Mouse (Mus musculus) neural tube, embryonic 11.5 days (tissue): ENCODE data around the gene Enah. TPM values are rescaled to one million over a fixed set of nuclear protein-coding genes. Genes with fewer than 3 reads are reported as not detected.

ENCODE experiments used
- ATAC-seq: fragments of 200-750 bp; cut with Nextera tagmentation; 2 replicates; pipeline ENCODE4 v1.8.0; 2017; ENCODE audit warnings: moderate number of reproducible peaks, mild to moderate bottlenecking, moderate TSS enrichment, moderate library complexity; ENCODE audit not compliant: insufficient read depth, low FRiP score, low TSS enrichment
- DNase-seq: peaks from one replicate; pipeline ENCODE4 v3.0.0-alpha.2; 2015; ENCODE audit warnings: low spot score
- H3K27ac ChIP-seq: fragments of 300-500 bp; sonication (generic); 2 replicates; pipeline ENCODE4 v1.5.1; 2014; ENCODE audit warnings: low read depth, mild to moderate bottlenecking, low read length
- H3K27me3 ChIP-seq: fragments of 300-500 bp; sonication (generic); 2 replicates; pipeline ENCODE4 v1.6.1; 2014; ENCODE audit warnings: mild to moderate bottlenecking, low read length, mixed read lengths; ENCODE audit not compliant: control insufficient read depth, insufficient read depth
- H3K36me3 ChIP-seq: fragments of 300-500 bp; sonication (generic); 2 replicates; pipeline ENCODE4 v1.6.1; 2014; ENCODE audit warnings: mild to moderate bottlenecking, low read length, moderate library complexity, mixed read lengths; ENCODE audit not compliant: control insufficient read depth, insufficient read depth
- H3K4me1 ChIP-seq: fragments of 300-500 bp; sonication (generic); 2 replicates; pipeline ENCODE4 v1.6.1; 2014; ENCODE audit warnings: low read length, mixed read lengths; ENCODE audit not compliant: control insufficient read depth, insufficient read depth
- H3K4me2 ChIP-seq: fragments of 300-500 bp; sonication (generic); 2 replicates; pipeline ENCODE4 v1.6.1; 2014; ENCODE audit warnings: low read depth, mild to moderate bottlenecking, moderate library complexity
- H3K4me3 ChIP-seq: fragments of 300-500 bp; sonication (generic); 2 replicates; pipeline ENCODE4 v1.5.1; 2014; ENCODE audit warnings: low read depth, low read length
- H3K9ac ChIP-seq: fragments of 300-500 bp; sonication (generic); 2 replicates; pipeline ENCODE4 v1.6.1; 2014; ENCODE audit warnings: mild to moderate bottlenecking, low read length
- H3K9me3 ChIP-seq: fragments of 300-500 bp; sonication (generic); 2 replicates; pipeline ENCODE4 v1.6.1; 2016; ENCODE audit warnings: low read length; ENCODE audit not compliant: control insufficient read depth
- whole genome bisulfite sequencing: fragments of 180-500 bp; shearing (Covaris S2); extraction: QIAGEN DNeasy Blood & Tissue Kit; methylation state at CpG from one replicate; pipeline ENCODE4 v1.1.7; 2014; 5-methylcytosine and 5-hydroxymethylcytosine counted together
- polyA plus RNA-seq: library from polyadenylated mRNA; unstranded; fragments of >200 nt; fragmentation: Nextera tagmentation; extraction: Ambion mirVana; gene quantifications from 2 replicates; pipeline ENCODE4 v1.2.1, GENCODE M21; 2014

Gene Enah
- polyA plus RNA-seq, 1 experiment from 2014 or later = 35.9 TPM

DNA sequence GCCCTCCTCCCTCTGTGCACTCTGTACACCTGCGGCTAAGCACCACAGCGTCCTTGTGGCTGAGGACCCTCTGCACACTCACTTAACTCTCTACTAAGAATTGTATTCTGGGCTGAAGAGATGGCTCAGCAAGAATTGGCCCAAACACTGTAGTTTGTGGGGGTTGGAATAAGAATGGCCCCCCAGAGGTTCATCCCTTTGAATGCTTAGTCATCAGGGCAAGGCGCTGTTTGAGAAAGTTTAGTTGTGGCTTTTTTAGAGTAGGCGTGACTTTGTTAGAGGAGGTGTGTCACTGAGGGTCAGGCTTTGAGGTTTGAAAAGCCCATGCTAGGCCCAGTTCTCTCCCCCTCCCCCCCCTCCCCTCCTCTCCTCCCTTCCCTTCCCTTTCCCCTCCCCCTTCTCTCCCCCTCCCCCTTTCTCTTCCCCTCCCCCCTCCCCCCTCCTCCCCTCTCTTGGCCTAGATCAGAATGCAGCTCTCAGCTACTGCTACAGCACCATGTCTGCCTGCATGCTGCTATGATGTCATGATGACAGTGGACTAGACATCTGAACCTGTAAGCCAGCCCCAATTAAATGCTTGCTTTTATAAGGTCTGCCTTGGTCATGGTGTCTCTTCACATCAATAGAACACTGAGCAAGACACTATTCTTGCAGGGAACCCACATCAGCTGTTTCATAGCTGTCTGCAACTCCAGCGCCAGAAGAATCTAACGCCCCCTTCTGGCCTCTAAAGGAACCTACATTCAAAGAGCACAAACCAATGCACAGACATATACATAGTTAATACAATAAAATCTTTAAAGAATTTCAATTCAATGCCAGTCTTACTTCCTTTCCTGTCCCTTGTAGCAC, 153.1 kb downstream of the Enah start:
- Histone ChIP-seq H3K27me3 (no peaks in the 10 kb centered on the region), H3K27ac (no peak overlapping the region), H3K9ac (no peak overlapping the region), H3K9me3 (no peaks in the 10 kb centered on the region), H3K36me3 (no peaks in the 10 kb centered on the region), H3K4me3 (no peak overlapping the region), H3K4me1 (no peaks in the 10 kb centered on the region), H3K4me2 (no peak overlapping the region)
- no peak for DNase-seq
- 87% methylated on average over 6 of the region's 6 CpGs for WGBS
- no peak for ATAC-seq

DNA sequence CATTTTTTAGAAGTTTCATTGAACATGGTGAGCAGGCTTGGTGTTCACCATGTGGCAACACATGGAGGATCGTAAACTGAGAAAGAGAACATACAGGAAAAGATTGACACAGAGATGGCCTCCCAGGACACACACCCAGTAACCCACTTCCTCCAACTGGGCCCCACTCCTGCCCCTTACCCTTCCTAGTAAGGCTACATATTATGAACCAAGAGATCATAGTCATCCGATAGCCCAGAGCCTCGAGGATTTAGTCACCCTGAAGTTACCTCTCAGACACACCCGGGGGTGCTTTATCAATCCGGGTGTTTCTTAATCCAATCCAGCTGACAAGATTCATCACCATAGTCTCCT, 153.9 kb downstream of the Enah start:
- no peak overlapping the region for H3K4me3 ChIP-seq
- no peaks in the 10 kb centered on the region for H3K9me3 ChIP-seq
- H3K4me1 ChIP-seq = no peaks in the 10 kb centered on the region
- H3K27me3 ChIP-seq = no peaks in the 10 kb centered on the region
- no peak overlapping the region for H3K27ac ChIP-seq
- WGBS = 83% methylated on average over 5 of the region's 5 CpGs
- H3K4me2 ChIP-seq = no peak overlapping the region
- no peak overlapping the region for H3K9ac ChIP-seq
- no peaks in the 10 kb centered on the region for H3K36me3 ChIP-seq
- no peak for DNase-seq
- no peak for ATAC-seq

DNA sequence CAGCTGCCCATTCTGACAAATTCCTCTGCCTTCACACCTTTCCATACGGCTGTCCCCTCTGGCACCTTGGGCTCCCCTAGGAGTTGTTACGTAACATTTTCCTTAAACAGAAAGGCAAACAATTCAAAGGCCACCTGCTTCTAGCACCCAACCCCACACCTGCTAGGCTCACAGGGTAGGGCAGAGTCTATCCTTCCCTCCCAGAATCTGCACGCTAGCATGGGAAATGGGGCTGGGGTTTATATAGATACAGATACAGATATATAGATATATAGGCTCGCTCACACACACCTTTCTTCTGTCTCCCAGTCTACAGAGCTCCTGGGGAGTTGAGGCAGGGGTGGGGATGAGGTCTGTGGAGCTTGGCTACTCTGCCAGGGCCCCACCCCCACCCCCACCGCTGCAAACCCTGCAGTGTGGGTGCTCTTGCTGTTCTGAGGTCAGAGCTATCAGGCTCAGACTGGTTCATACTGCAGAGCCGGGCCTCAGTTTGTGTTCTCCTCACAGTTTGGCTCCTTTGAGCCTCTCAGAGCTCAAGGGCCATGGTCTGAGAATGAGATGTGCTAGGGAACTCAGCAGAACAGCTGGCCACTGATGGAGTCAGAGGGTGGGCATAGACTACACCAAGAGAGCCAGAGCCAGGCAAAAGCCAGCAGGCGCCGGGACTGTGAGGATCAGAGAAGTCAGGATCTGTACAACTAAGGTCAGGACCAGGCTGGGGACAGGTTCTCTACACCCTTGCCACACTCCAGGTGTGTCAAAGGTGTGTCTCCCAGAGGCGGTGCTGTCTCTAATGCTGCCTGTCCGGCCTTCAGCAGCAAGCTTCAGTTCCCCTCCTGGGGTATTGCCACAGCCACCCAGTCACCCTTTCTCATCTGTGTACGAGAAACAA, 154.6 kb downstream of the Enah start:
- Histone ChIP-seq H3K36me3 (no peaks in the 10 kb centered on the region), H3K27me3 (no peaks in the 10 kb centered on the region), H3K9me3 (no peaks in the 10 kb centered on the region), H3K27ac (no peak overlapping the region), H3K4me2 (no peak overlapping the region), H3K9ac (no peak overlapping the region), H3K4me1 (no peaks in the 10 kb centered on the region), H3K4me3 (no peak overlapping the region)
- ATAC-seq = no peak
- 80% methylated on average over 11 of the region's 11 CpGs for WGBS
- no peak for DNase-seq

DNA sequence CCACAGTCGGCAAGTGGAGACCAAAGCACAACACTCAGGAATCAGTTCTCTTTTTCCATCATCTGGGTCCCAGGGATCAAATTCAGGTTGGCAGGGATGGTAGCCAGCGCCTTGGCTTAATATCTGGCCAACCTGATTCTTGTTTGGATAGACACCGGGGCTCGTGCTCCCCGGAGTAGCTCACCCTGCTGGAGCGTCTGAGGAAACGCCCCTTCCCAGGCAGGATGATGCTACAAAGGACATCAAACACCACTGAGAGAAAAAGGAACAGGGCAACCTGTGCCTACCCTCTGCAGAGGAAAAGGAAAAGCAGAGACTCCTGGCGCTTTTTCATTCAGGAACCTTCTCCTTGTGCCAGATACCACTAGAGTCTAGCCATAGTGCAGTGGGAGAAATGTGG, 156.4 kb downstream of the Enah start:
- Histone ChIP-seq H3K27me3 (no peaks in the 10 kb centered on the region), H3K9ac (no peak overlapping the region), H3K9me3 (no peaks in the 10 kb centered on the region), H3K36me3 (no peaks in the 10 kb centered on the region), H3K4me1 (no peaks in the 10 kb centered on the region), H3K27ac (no peak overlapping the region), H3K4me3 (no peak overlapping the region), H3K4me2 (no peak overlapping the region)
- DNase-seq = no peak
- WGBS = 29% methylated on average over 8 of the region's 8 CpGs
- no peak for ATAC-seq

DNA sequence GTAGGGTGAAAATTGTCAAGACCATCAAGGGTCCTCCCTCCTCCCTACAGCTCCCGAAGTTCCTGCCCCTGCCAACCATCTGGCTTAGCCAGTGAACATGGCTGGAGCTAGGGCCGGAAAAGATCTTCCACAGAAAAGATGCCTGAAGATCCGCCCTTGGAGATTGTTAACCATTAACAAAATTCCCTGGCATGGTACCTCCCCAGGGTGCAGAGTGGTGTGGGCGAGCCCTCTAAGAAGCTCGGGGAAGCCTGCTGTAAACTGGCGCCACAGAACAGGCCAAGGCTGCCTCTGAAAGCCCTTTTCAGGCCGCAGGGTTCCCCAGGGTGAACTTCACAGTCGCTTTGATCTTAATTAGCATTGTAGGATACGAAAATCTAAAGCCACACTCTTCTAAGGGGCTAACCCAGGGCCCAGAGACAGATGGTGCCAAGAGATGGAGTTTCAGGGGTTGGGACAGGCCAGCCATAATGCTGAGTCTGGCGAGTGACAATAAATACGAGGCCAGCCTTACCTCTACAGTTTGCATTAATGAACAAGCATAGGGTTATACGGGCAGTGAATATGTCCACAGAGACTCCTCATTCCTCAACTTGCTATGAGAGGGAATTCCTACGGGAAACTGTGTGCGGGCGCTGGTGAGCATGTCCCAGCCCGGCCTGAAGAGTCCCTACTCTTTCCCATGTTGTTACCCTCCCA, 157.0 kb downstream of the Enah start:
- ATAC-seq (no peak), DNase-seq (no peak)
- Histone ChIP-seq H3K4me2 (no peak overlapping the region), H3K4me1 (no peaks in the 10 kb centered on the region), H3K36me3 (no peaks in the 10 kb centered on the region), H3K9ac (no peak overlapping the region), H3K27me3 (no peaks in the 10 kb centered on the region), H3K27ac (no peak overlapping the region), H3K9me3 (no peaks in the 10 kb centered on the region), H3K4me3 (no peak overlapping the region)
- 41% methylated on average over 16 of the region's 16 CpGs for WGBS

DNA sequence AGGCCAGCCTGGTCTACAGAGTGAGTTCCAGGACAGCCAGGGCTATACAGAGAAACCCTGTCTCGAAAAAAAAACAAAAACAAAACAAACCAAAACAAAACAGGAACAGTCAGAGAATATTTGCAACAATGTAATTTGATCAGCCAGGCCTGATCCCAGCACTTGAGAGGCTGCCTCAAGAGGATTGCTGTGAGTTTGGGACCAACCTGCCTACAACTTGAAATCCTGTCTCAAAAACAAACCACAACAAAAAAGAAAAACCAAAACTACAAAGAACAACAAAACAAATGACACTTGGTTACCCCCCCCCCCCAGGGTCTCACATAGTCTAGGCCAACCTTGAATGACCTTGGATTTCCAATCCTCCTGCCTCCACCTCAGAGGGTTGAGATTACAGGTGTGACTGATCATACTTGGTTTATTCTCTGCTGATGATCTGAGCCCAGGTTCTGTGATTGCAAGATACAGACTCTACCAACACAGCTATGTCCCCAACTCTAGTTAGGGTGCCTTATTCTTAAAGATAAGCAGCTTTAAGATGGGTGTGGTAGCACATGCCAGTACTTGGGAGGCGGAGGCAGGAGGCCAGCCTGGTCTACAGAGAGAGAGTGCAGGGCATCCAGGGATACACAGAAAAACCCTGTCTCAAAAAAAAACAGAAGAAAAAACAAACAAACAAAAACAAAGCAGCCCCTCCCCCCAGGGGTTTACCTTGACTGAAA, 158.4 kb downstream of the Enah start:
- Histone ChIP-seq H3K4me2 (no peak overlapping the region), H3K4me3 (no peak overlapping the region), H3K9ac (no peak overlapping the region), H3K4me1 (no peaks in the 10 kb centered on the region), H3K9me3 (no peaks in the 10 kb centered on the region), H3K36me3 (no peaks in the 10 kb centered on the region), H3K27ac (no peak overlapping the region), H3K27me3 (no peaks in the 10 kb centered on the region)
- DNase-seq (no peak), ATAC-seq (no peak)
- 81% methylated on average over 2 of the region's 2 CpGs for WGBS

DNA sequence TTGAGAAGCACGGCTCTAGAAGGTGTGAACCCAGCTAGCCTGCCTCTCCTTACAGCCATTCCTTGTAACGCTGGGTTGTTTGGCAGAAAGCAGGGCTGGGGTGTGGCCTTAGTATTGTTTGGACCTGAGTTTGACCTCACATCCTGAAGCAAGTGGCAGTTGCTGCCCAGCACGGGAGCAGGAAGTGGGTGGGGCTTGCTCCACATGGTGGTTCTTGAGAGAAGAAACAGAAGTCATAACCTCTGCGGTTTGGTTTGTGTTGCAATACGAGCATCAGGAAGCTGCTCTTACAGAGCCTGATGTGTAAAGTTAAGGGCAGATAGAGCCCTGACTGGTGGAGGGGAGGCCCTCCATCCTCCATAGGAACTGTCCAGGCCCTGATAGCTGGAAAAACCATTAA, 159.1 kb downstream of the Enah start:
- no peak overlapping the region for H3K4me3 ChIP-seq
- no peaks in the 10 kb centered on the region for H3K9me3 ChIP-seq
- H3K9ac ChIP-seq = no peak overlapping the region
- no peak overlapping the region for H3K27ac ChIP-seq
- 22% methylated on average over 5 of the region's 5 CpGs for WGBS
- peak; percentile 40 for DNase-seq
- H3K4me2 ChIP-seq = no peak overlapping the region
- no peaks in the 10 kb centered on the region for H3K4me1 ChIP-seq
- no peaks in the 10 kb centered on the region for H3K27me3 ChIP-seq
- no peaks in the 10 kb centered on the region for H3K36me3 ChIP-seq
- ATAC-seq = no peak

DNA sequence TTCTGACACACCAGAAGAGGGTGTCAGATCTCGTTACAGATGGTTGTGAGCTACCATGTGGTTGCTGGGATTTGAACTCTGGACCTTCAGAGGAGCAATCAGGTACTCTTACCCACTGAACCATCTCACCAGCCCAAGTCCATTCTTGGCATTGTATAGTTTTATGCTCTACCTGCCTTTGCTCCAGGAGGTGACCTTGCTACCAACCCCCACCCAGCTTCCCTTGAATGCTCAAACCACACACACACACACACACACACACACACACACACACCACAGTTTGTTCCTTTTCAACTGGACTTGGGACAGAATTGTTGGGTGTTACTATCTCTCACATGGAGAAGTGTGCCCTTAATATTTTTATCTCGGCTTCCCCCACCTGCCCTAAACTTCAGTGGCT, 163.5 kb downstream of the Enah start:
- Histone ChIP-seq H3K36me3 (no peaks in the 10 kb centered on the region), H3K4me3 (no peak overlapping the region), H3K27me3 (no peaks in the 10 kb centered on the region), H3K27ac (no peak overlapping the region), H3K9ac (no peak overlapping the region), H3K4me1 (peaks cover 4% of the 10 kb centered on the region; the same call in 1 of the 2 replicates), H3K9me3 (no peaks in the 10 kb centered on the region), H3K4me2 (no peak overlapping the region)
- WGBS = 82% methylated on average over 2 of the region's 2 CpGs
- ATAC-seq (no peak), DNase-seq (no peak)
